Mouse (Mus musculus) layer of hippocampus, adult 9-10 months (tissue): ENCODE data around the gene Cltc.

Source experiments
- DNase-seq: peaks from one replicate; pipeline ENCODE4 v3.0.0; 2022; ENCODE audit warnings: low spot score

Cltc gene

GRCm38 (mm10) chr11:86647706-86648447 is 109.5 kb downstream of the Cltc start:
- no peak for DNase-seq

GRCm38 (mm10) chr11:86646885-86647459 is 110.4 kb downstream of the Cltc start:
- no peak for DNase-seq

- DNase-seq: no peak
These were observed 111.1 kb downstream of the Cltc start for GRCm38 (mm10) chr11:86646136-86646834.

- DNase-seq: no peak
These were observed 112.8 kb downstream of the Cltc start for GRCm38 (mm10) chr11:86644553-86644952.
